Mouse (Mus musculus) brain, embryonic 18.5 days (tissue): ENCODE data around the gene Isg20l2.

Experiments used
- DNase-seq: peaks from one replicate; pipeline ENCODE4 v3.0.0-alpha.2; 2012; ENCODE audit warnings: low read depth, low spot score

The Isg20l2 gene

GRCm38 (mm10) chr3:87974381-87974987, 44.4 kb downstream of the Isg20l2 start:
- no peak for DNase-seq

- DNase-seq: no peak
These were observed 49.4 kb downstream of the Isg20l2 start for GRCm38 (mm10) chr3:87979493-87979892.

DNA sequence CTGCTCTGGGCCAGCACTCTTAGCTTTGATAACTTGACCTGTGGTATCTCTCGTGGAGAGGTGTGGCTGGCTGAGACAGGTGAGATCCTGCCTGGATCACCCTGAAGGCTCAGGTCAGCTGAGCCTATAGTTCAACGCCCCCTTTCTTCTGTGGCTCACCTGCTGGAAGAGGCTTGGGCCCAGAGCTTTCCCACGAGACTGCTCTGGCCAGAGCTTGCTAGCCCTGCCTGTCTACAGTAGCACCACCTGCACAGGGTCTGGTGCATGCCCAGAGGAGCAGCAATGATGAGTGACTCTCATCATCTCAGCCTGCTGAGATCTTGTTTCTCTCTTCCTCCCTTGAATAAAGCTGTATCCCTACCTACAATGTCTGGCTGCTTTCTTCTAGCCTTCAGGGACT, 50.0 kb downstream of the Isg20l2 start:
- DNase-seq: no peak

- no peak for DNase-seq
These were observed 50.6 kb downstream of the Isg20l2 start for GRCm38 (mm10) chr3:87980728-87981127.

DNA sequence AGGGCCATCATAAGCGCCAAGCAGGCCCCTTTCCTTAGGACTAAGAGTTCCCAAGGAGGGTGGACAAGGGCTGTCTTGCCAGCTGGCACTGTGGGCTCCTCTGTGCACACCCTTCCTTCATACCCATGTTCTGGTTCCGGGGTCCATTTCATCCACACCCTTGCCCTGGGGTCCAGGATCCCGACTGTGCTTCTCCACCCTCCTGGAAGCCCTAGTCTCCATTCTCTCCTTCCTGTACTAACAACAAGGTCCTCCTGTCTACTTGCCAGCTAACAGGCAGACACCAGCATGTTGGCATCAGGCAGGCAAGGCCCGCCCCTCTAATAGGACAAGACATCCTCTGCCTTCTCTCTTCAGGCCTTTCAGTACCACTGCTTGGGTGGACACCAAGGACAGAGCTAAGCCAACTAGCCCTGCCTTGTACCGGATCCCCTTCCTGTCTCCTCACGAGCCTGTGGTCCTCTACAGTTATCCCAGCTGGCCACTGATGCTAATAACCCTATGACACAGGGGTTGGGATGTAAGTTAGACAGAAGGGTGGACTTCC, 51.2 kb downstream of the Isg20l2 start:
- DNase-seq: no peak

GRCm38 (mm10) chr3:87981894-87982835, 52.1 kb downstream of the Isg20l2 start:
- no peak for DNase-seq

- no peak for DNase-seq
These were observed 52.9 kb downstream of the Isg20l2 start for GRCm38 (mm10) chr3:87982836-87983601.

- no peak for DNase-seq
These were observed 53.5 kb downstream of the Isg20l2 start for GRCm38 (mm10) chr3:87983627-87984026.

GRCm38 (mm10) chr3:87984094-87984493, 54.0 kb downstream of the Isg20l2 start:
- no peak for DNase-seq

- no peak for DNase-seq
These were observed 55.6 kb downstream of the Isg20l2 start for GRCm38 (mm10) chr3:87985505-87986320.

- DNase-seq: peak; percentile 78
These were observed 56.8 kb downstream of the Isg20l2 start for GRCm38 (mm10) chr3:87986868-87987267.

- DNase-seq: peak; percentile 84
These were observed 57.5 kb downstream of the Isg20l2 start for GRCm38 (mm10) chr3:87987633-87988032.

DNA sequence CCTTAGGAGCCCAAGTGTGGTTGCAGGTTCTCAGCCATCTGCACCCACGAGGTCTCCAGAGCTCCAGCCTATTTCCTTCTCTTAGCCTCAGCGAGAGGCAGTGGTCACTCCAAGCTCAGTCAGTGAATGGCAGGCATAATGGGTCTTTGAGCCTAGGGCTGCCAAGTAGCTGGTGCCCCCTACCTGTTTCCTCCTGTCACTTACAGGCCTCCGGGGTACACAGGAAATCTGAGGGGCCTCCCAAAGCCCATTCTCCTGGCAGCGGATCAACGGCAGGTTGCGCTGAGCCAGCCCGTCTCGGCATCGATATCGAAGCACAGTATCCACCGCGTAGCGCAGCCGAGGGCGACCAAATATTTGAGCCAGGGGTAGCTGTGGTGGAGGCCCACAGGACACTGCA, 58.0 kb downstream of the Isg20l2 start:
- no peak for DNase-seq

DNA sequence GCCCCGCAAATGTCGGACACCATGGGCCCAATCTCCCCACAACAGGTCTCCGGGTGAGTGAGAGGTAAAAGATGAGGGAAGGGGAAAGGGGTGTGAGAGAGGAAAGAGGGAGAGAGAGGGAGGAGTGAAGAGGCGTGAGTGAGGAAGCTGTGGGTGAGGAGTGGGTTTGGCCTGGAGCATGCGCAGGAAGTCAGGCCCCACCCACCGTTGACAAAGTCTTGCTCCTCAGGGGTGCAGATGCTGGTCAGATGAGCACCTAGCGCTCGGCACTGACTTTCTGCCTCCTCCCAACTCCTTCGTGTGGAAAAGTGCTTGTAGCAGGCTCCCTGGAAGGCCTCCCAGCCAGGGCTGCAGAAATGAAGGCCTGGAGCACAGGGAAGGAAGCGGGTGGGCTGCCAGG, 59.8 kb downstream of the Isg20l2 start:
- no peak for DNase-seq
